Mouse (Mus musculus): ENCODE results near the gene Zfp524.
"Not testable (repeated sequence)": the region's sequence is repeated elsewhere in the genome, so short reads cannot be mapped to it uniquely, and the experiment has no call there.

Zfp524 gene

DNA sequence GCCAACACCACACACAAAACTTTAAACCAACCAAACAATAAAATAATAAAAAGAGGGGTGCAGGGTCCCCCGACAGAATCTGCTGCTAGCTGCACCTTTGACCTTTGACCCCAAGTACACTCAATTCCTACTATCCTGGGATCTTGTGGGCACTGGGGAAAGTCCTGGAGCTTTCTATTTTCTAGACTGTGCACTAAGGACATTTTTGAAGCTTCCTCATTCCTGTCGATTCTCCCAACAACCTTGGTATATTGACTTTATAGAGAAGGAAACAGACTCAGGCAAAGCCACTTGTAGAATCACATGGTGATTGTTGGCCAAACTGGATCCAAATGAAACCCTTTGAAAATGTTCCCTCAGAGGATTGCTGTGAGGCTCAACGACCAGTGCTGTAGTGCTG is 1.8 kb downstream of the Zfp524 start:
- DNase-seq: no peak

DNA sequence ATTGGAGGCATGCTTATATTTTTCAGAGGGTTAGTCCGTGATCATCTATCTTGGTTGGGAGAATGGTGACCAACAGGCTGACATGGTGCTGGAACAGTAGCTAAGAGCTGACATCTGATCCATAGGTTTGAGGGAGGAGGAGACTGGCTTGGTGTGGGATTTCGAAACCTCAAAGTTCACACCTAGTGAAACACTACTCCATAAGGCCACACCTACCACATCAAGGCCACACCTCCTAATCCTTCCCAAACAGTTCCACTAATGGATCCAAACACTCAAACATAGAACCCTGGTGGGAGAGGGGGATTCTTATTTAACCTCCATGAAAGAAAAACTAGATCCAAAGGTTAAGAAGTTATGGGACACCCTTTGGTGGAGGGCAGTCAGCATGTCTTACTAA is 2.7 kb downstream of the Zfp524 start:
- no peak for DNase-seq

DNA sequence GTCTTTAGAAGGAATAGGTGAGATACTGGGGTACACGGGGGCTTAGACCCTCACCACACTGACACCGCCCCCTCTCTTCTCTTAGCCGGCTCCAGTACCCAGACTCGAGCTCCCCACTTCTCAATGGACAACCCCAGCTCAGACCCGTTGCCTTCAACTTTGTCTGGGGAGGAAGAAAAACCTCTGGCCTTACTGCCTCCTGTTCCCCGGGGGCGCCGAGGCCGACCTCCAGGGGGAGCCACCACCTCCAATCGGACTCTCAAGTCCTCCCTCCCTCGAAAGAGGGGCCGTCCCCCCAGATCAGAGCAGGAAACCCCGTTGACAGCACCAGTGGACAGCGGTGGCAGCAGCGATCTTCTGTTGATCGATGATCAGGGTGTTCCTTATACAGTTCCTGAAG is 3.1 kb downstream of the Zfp524 start:
- peak in 1 of 2 experiments; percentile 42 for DNase-seq

DNA sequence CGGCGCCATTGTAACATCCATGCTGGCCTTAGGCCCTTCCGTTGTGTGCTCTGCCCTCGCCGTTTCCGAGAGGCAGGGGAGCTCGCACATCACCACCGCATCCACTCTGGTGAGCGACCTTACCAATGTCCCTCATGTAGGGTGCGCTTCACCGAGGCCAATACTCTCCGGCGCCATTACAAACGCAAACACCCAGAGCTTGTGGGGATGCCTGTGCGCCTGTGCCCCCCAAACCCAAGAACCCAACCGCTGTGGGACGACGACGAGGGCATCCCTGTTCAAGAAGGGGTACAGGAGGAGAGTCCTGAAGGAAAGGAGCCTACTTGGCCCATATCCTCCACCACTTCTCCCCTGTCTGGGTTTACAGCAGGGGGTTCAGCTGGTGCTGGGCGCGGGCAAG is 3.7 kb downstream of the Zfp524 start:
- no peak for DNase-seq

DNA sequence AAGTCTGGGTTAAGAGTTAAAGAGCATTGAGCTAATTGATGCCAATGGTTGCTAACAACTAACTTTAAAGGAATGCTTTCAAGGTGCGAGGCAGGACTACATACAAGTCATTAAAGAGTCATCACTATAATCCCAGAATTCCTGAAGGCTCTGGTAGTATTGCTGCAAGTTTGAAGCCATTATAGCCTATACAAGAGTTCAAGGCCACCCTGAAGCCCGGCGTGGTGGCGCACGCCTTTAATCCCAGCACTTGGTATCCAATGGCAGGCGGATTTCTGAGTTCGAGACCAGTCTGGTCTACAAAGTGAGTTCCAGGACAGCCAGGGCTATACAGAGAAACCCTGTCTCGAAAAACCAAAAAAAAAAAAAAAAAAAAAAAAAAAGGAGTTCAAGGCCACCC is 5.4 kb downstream of the Zfp524 start:
- not testable (repeated sequence) for DNase-seq

DNA sequence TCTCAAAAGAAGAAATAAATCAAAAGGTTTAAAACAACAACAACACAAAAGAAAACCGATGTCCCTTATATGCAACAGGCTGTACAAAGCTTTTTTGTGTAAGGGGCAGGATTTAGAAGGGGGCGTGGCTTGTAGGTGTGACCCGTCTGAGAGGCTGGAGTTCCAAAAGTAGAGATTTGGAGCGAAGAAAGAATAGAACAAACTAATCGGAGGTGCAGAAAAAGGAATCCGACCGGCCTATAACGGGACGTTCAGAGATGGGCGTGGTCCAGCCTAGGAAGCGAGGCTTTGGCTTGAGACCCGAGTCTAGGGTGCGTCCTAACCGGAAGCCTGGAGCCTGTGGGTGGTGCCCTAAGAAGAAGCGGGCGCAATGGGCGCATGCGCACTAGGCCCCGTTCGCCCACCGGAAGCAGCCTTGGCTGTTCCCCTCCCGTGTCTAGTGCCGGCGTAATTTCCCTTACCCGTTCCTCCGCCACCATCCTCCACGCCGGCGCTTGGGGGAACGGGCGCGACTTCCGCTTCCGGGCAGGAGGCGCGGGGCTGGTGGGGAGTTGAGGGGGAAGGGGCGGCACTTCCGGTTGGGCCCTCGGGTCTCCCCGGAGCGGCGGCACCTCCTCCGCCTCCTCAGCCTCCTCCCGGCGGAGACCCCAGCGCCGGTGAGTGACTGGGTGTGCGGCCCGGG is 5.9 kb downstream of the Zfp524 start, which contains the start of the genes Zfp865 and Ccdc106:
Gene Zfp865 (plus strand): TSS at position 377 of the 682 bp plus-strand sequence.
Gene Ccdc106 (plus strand): TSS at position 554 of the 682 bp plus-strand sequence.
- DNase-seq: peak; percentile 100

DNA sequence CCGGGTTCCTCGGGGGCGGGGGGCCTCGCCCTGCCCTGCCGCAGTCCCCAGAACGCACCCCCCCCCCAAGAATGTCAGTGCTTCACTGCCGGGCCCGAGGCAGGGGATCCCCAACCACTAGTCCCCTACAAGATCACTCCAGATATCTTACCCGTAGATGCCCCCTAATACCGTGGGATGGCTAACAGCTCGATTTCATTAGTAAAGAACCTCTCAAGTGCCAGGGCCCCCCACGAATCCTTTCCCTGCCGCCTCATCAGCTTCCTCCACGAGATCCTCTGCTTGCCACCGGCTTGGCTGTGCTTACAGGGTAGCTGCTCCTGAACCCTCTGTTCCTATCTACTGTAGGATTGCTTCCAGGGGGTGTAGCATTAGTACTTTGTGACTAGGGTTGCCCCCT is 6.5 kb downstream of the Zfp524 start:
- no peak for DNase-seq

DNA sequence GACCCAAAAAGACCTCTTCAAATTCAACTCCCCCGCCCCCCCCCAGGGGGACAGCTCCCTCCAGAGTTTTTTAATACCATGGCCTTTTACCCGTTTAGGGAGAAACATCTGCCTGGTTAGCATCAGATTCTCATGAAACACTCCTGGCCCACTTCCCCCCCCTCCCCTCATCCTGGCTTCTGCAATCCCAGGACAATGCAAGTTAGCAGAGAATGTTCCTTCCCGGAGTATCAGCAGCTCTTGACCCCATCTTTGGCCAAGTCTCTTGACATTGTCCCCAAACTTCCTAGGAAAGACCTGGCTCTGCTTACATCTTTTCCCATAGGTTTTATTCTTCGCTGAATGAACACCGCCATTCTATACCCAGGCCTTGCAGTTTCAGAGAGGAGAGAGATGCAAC is 7.0 kb downstream of the Zfp524 start:
- no peak for DNase-seq

DNA sequence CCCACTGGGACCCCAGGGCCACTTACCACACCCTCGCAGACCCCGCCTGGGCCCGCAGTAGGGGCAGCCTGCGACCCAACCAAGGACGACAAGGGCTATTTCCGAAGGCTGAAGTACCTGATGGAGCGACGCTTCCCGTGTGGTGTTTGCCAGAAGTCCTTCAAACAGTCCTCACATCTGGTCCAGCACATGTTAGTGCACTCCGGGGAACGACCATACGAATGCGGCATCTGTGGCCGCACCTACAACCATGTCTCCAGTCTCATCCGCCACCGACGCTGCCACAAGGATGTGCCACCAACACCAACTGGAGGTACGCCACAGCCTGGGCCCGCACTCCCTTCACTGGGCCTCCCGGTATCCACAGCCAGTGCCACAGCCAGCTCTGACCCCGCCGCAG is 15.3 kb downstream of the Zfp524 start:
- no peak for DNase-seq

DNA sequence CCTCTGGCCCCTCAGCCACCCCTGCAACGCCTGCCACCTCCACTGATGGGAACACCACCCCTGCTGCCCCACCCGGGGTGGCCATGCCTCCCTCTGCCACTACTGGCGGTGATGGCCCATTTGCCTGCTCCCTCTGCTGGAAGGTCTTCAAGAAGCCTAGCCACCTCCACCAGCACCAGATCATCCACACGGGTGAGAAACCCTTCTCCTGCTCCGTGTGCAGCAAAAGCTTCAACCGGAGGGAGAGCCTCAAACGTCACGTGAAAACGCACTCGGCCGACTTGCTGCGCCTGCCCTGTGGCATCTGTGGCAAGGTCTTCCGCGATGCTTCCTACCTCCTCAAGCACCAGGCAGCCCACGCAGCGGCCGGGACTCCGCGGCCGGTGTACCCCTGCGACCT is 15.7 kb downstream of the Zfp524 start:
- no peak for DNase-seq

DNA sequence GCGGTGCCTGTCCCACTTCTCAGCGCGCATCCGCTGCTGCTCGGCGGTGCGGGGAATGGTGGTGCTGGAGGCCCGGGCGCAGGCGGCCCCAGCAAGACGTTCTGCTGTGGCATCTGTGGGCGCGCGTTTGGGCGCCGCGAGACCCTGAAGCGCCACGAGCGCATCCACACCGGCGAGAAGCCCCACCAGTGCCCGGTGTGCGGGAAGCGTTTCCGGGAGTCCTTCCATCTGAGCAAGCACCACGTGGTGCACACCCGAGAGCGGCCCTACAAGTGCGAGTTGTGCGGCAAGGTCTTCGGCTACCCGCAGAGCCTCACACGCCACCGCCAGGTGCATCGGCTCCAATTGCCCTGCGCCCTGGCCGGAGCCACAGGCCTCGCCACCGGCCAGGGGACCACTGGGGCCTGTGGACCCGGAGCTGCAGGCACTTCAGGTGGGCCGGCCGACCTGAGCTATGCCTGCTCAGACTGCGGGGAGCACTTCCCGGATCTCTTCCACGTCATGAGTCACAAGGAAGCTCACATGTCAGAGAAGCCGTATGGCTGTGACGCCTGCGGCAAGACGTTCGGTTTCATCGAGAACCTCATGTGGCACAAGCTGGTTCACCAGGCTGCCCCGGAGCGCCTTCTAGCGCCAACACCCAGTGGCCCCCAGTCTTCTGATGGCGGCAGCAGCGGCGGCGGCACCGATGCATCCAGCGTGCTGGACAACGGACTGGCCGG is 16.5 kb downstream of the Zfp524 start:
- no peak for DNase-seq

DNA sequence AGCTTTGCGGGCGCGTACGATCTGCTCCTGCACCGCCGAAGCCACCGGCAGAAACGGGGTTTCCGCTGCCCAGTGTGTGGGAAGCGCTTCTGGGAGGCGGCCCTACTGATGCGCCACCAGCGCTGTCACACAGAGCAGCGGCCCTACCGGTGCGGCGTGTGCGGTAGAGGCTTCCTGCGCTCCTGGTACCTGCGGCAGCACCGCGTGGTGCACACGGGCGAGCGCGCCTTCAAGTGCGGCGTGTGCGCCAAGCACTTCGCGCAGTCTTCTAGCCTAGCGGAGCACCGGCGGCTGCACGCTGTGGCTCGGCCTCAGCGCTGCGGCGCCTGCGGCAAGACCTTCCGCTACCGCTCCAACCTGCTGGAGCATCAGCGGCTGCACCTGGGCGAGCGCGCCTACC is 17.3 kb downstream of the Zfp524 start:
- no peak for DNase-seq

DNA sequence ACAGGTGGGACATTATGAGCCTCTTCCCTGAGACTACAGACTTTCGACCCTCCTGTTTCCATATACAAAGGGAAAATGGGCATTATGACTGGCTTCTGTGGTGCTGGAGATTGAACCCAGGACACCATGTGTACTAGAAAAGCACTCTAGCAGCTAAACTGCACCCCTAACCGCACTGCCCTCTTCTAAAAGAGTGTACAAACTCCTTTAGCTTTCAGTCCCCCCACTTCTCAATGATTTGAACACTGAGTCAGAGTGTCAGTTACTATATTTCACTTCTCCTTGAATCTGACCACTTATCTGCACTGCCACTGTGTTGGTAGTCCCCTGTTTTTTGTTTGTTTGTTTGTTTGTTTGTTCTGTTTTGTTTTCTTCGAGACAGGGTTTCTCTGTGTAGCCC is 19.6 kb downstream of the Zfp524 start, which contains the start of gene 4632433K11Rik:
Gene 4632433K11Rik (plus strand): TSS at position 301 of the 400 bp plus-strand sequence.
- no peak for DNase-seq

DNA sequence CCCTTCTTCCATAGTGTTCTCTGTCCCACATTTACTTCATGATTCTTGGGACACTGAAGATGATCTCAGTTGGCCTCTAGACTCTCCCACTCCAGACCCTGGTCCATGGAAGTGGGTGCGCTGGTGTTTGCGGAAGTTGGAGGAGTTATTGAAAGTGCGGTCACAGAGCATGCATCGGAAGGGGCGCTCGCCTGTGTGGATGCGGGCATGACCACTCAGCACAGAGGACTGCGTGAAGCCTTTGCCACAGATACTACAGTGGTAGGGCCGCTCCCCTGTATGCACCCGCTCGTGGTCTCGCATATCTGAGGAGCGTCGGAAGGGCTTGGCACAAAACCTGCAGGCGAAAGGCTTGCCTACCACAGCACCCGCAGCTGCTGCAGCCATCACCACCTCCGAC is 21.4 kb downstream of the Zfp524 start:
- DNase-seq: no peak

DNA sequence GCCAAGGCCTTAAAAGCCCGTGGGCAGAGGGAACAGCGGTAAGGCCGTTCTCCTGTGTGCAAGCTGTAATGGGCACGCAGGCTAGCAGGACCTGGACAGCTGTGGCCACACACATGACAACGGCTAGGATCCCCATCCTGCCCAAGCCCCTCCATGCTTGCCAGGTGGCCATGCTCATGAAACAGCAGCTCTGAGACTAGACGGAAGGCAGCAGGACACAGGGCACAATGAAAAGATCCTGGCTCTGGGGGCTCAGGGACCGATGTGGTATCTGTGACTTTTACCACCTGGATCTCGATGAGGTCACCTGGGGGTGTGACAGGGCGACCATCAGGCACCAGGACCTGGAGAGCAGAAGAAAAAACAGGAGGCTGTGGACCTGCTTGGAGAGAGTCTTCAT is 21.9 kb downstream of the Zfp524 start:
- no peak for DNase-seq

DNA sequence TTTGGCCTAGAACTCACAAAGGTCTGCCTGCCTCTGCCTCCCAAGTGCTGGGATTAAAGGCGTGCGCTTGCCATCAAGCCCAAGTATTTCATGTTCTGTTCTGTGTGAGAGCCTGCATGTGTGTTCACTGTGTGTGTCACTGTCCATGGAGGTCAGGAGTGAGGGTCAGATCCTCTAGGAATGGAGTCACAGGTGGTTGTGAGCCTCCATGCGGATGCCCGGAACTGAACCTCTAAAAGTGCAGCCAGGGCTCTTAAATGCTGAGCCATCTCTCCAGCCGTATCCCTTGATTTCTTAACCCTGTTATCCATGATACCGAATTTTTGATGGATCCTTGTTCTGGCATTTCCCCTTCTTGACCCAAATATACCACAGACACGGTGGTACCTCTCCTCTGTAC is 22.8 kb downstream of the Zfp524 start:
- DNase-seq: no peak

DNA sequence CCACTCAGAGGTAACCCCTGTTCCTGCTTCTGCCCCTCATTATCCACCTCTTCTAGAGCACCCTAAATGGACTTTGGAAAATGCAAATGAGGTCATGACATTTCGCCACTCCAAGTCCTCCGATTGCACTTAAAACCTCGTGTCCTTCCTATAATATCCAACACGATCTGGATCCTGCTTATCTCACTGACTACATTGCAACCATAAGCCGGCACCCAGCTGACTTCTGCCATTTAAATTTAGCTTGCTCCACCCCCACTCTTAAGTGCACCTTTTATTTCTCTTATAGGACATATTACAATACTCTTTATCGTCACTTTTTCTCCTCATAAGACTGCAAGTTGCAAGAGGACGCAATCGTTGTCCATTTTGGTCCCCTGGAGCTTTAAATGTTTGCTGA is 23.3 kb downstream of the Zfp524 start:
- DNase-seq: no peak

DNA sequence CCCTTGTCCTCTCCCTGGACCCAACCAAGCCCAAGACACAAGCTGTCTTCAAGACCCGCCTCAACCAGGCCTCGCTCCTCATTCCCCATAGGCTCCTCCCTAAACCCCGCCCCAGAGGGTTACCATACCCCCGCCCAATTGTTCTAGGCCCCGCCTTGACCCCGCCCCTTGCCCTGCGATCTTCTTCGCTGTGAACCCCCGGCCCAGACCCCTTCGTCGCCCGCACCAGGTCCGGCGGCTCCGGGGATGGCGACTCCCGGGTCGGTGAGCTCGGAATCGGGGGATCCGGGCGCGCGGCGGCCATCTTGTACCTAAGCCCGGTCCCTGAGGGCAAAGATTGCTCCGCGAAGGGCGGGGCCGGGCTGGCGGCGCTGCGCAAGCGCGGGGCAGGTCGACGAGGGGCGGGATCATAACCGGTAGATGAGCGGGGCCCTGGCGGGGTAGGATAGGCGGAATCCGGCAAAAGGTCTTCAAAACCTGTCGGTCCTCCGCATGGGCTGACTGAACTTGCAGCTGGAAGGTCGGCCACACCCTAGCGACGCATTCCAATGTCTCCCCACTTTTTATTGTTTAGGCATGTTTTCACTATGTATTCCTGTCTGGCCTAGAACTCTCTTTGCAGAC is 24.0 kb downstream of the Zfp524 start, which contains the start of gene Zfp784:
Gene Zfp784 (minus strand): TSS at position 338 of the 624 bp plus-strand sequence.
- peak; percentile 88 to 90 for DNase-seq

DNA sequence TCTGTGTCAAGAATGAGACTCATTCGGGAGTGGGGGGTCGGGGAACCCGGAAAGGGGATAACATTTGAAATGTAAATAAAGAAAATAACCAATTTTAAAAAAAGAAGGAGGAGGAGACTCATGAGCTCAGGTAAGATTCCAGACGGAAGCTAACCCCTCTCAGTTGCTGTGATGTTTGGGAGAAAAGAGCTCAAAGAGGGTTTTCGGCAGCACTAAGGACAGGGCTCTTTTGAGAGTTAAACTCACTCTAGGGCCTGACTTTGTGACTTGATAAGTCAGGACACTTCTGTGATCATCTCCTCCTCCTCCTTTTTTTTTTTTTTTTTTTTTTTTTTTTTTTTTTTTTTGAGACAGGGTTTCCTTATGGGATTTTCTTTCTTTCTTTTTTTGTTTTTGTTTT is 24.7 kb downstream of the Zfp524 start:
- DNase-seq: no peak

DNA sequence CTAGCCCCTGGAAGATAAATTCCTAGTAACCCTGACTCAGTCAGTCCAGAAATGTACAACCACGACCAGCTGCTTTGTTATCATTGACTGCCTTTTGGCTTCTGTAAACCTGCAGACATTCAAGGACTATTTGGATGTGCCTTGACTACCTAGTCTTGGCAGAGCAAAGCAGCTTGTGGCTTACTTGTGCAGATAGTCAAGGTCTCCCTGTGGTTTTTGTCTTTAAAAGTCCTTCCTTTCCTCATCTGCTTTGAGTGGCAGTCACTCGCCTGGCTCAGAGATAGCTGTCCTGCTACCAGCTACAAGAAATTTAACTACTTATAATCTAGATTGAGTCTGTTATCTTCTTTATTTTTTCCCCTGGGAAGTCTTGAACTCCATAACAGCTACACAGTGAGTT is 30.8 kb downstream of the Zfp524 start:
- DNase-seq: no peak

DNA sequence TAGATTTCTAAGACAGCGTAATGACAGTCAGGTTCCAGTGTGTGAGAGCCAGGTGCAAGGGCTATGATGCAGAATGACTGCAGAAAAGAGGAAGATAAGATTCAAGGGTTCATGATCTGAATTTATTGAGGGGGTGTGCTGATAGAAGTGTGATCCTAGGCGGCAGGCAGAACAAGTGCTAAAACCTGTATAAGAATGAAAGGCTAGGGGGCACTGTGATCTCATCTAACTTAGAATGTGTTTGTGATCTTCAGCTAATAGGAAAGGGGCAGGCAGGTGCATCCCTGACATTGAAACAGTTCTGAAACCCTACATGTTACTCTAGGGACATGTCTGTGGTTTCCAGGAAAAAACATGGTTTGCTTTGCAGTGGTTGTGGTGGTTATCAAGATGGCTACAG is 31.9 kb downstream of the Zfp524 start:
- DNase-seq: no peak

DNA sequence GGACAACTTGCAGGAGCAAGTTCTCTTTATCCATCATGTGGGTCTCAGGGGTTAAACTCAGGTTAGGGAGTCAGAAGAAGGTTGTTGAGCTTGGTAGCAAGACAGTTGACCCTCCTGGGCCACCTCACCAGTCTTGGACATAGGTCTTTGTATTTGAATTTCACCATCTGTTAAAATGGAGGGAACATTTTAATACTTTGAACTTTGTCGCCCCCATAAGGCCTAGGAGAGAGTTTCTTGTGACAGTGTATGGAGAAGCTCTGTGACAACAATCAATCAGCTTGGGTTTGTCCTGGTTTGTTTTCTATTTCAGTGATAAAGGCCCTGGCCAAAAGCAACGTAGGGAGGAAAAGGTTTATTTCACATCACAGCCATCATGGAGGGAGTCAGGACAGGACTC is 33.1 kb downstream of the Zfp524 start:
- DNase-seq: no peak

Data from thymus, adult 18-20 months (tissue).